Mouse (Mus musculus) megakaryocyte, embryonic 14.5 days (primary cell): ENCODE results near the gene Il10. TPM values are rescaled to one million over a fixed set of nuclear protein-coding genes. Genes with fewer than 3 reads are reported as not detected.

Source experiments
- H3K27me3 ChIP-seq: replicated peaks from 2 replicates; pipeline ENCODE3; 2012; ENCODE audit warnings: inconsistent platforms
- H3K36me3 ChIP-seq: replicated peaks from 2 replicates; pipeline ENCODE3; 2012; ENCODE audit warnings: low read length, inconsistent platforms, mixed read lengths
- H3K4me1 ChIP-seq: 2 replicates; pipeline ENCODE4 v1.6.1; 2012; ENCODE audit warnings: inconsistent platforms
- H3K4me3 ChIP-seq: replicated peaks from 2 replicates; pipeline ENCODE3; 2012; ENCODE audit warnings: moderate library complexity, mild to moderate bottlenecking, inconsistent platforms
- H3K9me3 ChIP-seq: 2 replicates; pipeline ENCODE4 v1.6.1; 2012; ENCODE audit warnings: inconsistent platforms
- FLI1 ChIP-seq: IDR thresholded peaks from 2 replicates; pipeline ENCODE4 v1.6.1; 2012; ENCODE audit warnings: low read length, inconsistent platforms, mixed read lengths
- GATA1 ChIP-seq: IDR thresholded peaks from 3 replicates; pipeline ENCODE4 v1.6.1; 2012; ENCODE audit warnings: mixed read lengths, low read length, inconsistent platforms, borderline replicate concordance
- polyA plus RNA-seq: library from polyadenylated mRNA; stranded (reverse); fragments of >175 nt; gene quantifications from 2 replicates; pipeline ENCODE4 v1.2.3, GENCODE M21; 2012; ENCODE audit warnings: low replicate concordance; ENCODE audit not compliant: insufficient read depth

Gene Il10
- polyA plus RNA-seq, 1 experiment = not detected

DNA sequence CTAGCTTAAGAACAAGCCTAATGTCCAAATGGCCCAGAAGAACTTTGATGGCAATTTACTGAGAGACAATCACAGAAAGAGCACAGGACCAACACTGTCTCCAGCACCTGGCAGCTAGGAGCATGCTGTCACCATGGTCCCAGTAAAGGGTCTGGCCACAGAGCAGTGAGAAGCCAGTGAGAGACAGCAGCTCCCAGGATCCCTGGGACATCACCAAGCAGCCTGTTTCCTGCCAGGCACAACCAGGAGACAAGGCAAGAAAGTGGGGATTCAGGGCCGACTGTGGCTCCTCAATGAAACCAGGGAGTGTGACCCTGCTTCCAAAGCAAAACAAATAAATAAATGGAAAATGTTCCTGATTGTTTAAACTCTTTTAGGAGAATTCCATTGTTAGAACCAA, 39.8 kb downstream of the Il10 start:
- Histone ChIP-seq H3K9me3 (no peaks in the 10 kb centered on the region), H3K4me1 (peaks cover 75% of the 10 kb centered on the region), H3K27me3 (no peaks in the 10 kb centered on the region), H3K4me3 (peak overlapping the region; percentile 35), H3K36me3 (peaks cover 80% of the 10 kb centered on the region)
- TF ChIP-seq GATA1 (no peak), FLI1 (no peak)

DNA sequence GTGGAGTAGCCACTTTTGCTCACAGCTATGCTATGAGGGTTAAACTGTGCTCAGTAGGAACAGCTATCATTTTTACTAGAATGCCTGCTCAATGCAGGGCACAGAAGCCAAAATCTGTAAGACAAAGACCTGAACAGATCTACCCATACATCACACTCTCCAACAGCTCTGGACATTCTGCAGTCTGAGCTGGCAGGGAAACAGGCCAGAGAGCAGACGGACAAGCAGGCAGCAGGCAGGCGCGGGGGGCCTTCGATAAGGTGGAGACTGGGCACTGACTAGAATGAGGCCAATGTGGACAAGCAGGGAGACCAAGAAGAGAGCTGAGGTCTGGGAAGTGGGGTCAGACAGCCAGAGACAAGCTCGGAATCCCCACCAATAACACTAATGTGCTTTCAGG, 40.2 kb downstream of the Il10 start:
- H3K36me3 ChIP-seq = peaks cover 79% of the 10 kb centered on the region
- peaks cover 78% of the 10 kb centered on the region for H3K4me1 ChIP-seq
- H3K9me3 ChIP-seq = no peaks in the 10 kb centered on the region
- TF ChIP-seq GATA1 (no peak), FLI1 (no peak)
- H3K4me3 ChIP-seq = peak overlapping the region; percentile 64
- no peaks in the 10 kb centered on the region for H3K27me3 ChIP-seq

DNA sequence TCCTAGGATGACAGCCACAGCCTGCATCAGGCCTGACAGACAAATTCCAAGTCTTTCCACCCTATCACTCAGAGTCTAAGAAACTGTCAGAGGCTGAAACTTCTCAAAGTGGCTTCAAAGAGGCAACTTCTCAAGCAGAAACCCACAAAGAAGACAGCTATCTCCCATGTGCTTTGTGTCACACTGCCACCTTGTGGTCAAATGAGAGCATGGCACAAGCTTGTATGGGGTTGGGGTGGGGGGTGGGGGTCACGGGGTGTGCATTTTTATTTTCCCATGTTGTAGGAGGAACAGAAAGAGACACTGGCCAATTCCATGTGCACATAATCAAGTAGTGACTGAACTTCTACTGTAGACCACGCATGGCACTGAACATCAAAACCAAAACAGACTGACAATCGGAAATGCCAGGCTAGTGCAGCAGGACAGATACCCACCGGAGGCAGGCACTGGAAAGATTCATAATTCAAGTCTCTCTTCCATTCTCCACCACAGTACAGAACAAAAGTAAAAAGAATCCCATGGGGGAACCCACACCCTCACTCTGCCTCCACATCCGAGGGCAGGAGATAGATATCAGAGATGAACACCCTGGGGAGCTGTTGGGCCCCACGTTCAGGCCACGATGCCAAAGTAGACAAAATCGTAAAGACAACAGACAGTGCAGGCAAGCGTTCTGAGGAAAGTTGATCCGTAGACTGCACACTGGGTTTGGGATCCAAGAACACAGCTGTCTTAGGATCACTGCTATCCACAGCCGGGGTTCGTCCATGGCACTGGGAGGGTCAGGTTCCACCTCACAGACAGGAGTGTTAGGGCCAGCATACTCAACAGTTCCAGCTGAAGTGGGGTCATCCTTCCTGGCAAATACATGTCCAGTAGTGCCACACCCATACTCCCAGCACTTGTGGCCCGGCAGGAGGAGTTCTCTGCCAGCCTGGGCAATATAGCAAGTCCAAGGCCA, 40.9 kb downstream of the Il10 start:
- peak overlapping the region; percentile 73 for H3K4me3 ChIP-seq
- peaks cover 82% of the 10 kb centered on the region for H3K4me1 ChIP-seq
- no peaks in the 10 kb centered on the region for H3K9me3 ChIP-seq
- H3K36me3 ChIP-seq = peaks cover 75% of the 10 kb centered on the region
- TF ChIP-seq FLI1 (no peak), GATA1 (no peak)
- H3K27me3 ChIP-seq = no peaks in the 10 kb centered on the region

DNA sequence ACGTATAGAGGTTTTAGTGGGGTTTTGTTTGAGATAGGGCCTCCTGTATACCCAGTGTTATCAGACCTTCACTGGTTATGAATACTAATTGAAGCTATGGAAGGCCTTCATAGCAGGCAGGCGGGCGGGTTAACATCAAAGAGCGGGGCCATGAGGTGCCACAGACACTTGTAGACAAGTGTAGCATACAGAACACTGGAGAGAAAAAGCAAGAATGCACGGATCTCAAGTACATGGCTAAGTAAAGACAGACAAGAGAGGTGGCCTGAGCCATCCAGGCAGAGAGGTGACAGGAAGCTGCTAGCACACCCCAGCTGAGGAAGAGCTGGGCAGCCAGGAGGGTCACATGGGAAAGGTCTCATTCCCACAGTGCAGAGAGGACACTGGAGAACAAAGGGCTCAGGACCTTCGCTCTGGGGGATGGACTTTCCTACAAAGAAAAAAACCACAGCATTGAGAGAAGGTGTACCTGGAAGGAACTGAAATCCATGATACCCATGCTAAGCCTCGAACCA, 42.2 kb downstream of the Il10 start:
- H3K36me3 ChIP-seq = peaks cover 69% of the 10 kb centered on the region
- TF ChIP-seq GATA1 (no peak), FLI1 (no peak)
- H3K27me3 ChIP-seq = no peaks in the 10 kb centered on the region
- peak overlapping the region; percentile 38 for H3K4me3 ChIP-seq
- H3K9me3 ChIP-seq = no peaks in the 10 kb centered on the region
- H3K4me1 ChIP-seq = peaks cover 85% of the 10 kb centered on the region

DNA sequence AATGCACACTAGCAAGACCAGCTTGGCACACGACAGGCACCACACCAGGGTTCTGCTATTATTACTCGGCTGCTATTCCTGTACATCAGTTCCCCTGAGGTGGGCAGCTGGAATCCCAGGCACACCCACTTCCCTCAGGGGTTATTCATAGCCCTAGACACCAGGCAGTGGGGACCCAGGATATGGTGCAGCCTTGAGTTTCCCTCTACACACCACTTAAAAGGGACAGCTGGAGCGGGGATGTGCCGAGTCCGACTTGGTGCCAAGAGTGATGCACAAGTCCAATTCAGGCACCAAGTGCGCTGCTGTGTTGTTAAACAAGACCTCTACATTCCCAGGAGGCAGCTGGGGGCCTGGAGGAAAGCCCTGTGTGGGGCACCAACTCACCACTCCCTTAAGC, 43.2 kb downstream of the Il10 start:
- H3K36me3 ChIP-seq = peaks cover 69% of the 10 kb centered on the region
- peaks cover 91% of the 10 kb centered on the region for H3K4me1 ChIP-seq
- H3K9me3 ChIP-seq = no peaks in the 10 kb centered on the region
- H3K4me3 ChIP-seq = peak overlapping the region; percentile 25
- TF ChIP-seq GATA1 = no peak
- TF ChIP-seq FLI1 = no peak
- H3K27me3 ChIP-seq = no peaks in the 10 kb centered on the region

DNA sequence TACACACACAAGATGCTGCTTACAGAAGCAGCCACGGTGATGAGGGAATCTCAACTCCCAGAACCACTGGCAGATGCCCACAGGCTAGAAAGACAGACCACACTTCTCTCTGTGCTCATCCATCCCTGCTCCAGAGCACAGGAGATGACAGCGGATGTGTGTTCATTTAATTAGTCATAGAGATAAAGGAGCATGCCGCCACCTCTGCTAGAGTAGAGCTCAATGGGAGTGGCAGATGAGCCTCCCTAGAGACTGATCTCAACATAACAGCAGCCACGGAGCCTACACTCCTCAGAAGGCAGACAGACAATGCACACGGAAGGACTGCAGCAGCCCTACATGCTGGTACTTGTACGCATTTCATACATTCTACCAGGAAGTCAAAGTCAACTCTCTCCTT, 44.6 kb downstream of the Il10 start:
- no peak for TF ChIP-seq GATA1
- TF ChIP-seq FLI1 = no peak
- no peaks in the 10 kb centered on the region for H3K9me3 ChIP-seq
- peaks cover 91% of the 10 kb centered on the region for H3K4me1 ChIP-seq
- peak overlapping the region; percentile 47 for H3K4me3 ChIP-seq
- H3K27me3 ChIP-seq = no peaks in the 10 kb centered on the region
- peaks cover 66% of the 10 kb centered on the region for H3K36me3 ChIP-seq

DNA sequence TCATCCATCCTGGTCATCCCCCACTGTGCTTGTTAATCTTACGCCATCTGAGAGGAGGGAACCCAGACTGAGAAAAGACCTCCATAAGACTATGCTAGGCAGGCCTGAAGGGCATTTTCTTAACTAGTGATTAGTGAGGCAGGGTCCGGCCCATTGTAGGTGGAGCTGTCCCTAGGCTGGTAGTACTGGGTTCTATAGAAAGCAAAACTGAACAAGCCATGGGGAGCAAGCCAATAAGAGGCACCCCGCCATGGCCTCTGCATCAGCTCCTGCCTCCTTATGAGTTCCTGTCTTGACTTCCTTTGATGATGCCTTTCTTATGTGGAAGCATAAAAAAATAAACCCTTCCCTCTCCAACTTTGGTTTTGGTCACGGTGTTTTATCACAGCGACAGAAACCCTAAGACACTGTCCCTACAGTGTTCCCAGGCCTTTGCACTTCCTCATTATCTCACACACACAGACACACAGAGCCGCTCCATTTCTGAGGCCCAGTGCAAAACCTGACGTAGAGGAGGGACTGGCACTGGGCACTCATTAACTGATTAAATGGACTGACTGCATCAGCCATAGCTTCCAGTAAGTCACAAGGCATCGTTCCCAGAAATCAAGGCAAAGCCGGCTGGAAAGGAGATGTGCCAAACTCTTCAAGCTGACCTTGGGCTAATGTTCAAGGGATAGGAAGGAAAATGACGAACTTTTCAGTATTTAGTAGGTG, 48.5 kb downstream of the Il10 start:
- Histone ChIP-seq H3K9me3 (no peaks in the 10 kb centered on the region), H3K27me3 (no peaks in the 10 kb centered on the region), H3K4me1 (peaks cover 89% of the 10 kb centered on the region), H3K4me3 (peak overlapping the region; percentile 80), H3K36me3 (peaks cover 60% of the 10 kb centered on the region)
- TF ChIP-seq GATA1 (no peak), FLI1 (no peak)

DNA sequence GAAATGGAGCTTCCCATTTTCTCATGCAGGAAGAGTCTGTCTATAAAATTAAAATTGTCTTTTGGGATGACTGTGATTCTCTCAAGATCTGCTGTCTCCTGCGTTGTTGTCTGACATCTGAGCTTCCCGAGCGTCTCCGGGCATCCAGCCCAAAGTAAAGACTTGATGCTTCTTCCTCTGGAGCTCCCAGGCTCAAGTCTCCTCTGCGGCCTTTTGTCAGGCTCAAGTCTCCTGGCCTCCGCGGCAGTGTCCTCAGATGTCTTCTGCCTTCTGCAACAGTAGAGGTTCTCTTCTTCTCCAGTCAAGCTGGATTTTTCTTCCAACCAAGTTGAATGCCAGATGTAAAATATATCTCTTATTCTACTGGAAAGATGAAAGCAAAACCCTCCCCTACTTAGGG, 49.4 kb downstream of the Il10 start:
- H3K9me3 ChIP-seq = no peaks in the 10 kb centered on the region
- TF ChIP-seq FLI1 = no peak
- no peak for TF ChIP-seq GATA1
- no peak overlapping the region for H3K4me3 ChIP-seq
- peaks cover 89% of the 10 kb centered on the region for H3K4me1 ChIP-seq
- peaks cover 58% of the 10 kb centered on the region for H3K36me3 ChIP-seq
- no peaks in the 10 kb centered on the region for H3K27me3 ChIP-seq

DNA sequence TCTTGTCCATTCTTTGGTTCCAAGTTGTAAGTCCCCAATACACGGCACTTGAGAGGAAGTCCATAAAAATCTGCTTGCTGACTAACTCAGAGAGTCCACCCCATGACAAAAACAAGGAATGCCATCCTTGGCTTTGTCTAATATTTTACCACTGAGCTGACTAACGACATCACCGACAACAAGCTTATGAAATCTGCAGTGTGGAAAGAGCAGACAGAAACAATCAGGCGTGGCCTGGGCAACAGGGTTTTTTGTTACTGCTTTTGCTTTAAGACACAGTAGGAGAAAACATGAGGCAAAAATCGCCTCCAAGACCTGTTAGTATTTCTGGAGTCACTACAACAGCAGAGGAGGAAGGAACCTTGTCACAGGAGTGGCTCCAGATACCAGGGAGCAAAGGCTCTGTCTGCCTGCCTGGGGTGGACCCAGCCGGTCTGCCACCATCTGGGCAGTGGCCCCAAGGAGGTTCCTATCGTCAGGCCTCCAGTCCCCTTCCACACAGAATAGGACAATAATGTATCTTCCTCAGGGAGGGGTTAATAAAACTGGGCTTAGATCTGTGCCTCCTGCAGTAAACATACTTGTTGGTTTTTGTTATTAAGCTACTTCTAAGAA, 52.8 kb downstream of the Il10 start:
- H3K4me1 ChIP-seq = peaks cover 97% of the 10 kb centered on the region

More for the DNA sequence above, 52.8 kb downstream of the Il10 start:
- peak overlapping the region; percentile 81 for H3K4me3 ChIP-seq
- no peaks in the 10 kb centered on the region for H3K27me3 ChIP-seq
- H3K36me3 ChIP-seq = peaks cover 55% of the 10 kb centered on the region
- TF ChIP-seq GATA1 (no peak), FLI1 (no peak)
- peaks cover 5% of the 10 kb centered on the region; the same call in 1 of the 2 replicates for H3K9me3 ChIP-seq
